ENCODE assay signal across 11 mouse cellular contexts in genomic region chr3:149358570-149359193, GRCm38 (mm10).
DNase-seq lines count a peak whose midpoint lies in the region; ATAC-seq and TF ChIP-seq lines count a peak whose summit lies in the region.
"Had no signal": no experiment of that assay in that cellular context is flagged by ENCODE, and none has a peak within 500 bp of the region (broad histone marks: within the 10 kb centered on the region; RNA-seq: fewer than 3 reads in every experiment).

No protein-coding gene starts in this region.

- H3K9me3 ChIP-seq in heart, postnatal 0 days (replicated peaks; ENCODE audit: control insufficient read depth, low read length) = no peaks in the 10 kb centered on the region
- H3K9me3 ChIP-seq in forebrain, embryonic 14.5 days (replicated peaks; ENCODE audit: control insufficient read depth, low read length) = no peaks in the 10 kb centered on the region
- no peaks in the 10 kb centered on the region for H3K9me3 ChIP-seq in lung, embryonic 15.5 days
- no peaks in the 10 kb centered on the region for H3K9me3 ChIP-seq in neural tube, embryonic 14.5 days (ENCODE audit: control insufficient read depth, low read length)

- H3K4me3 ChIP-seq in heart, postnatal 0 days (ENCODE audit: low read depth, low read length) = no peak overlapping the region
- H3K4me3 ChIP-seq in forebrain, embryonic 14.5 days (ENCODE audit: low read depth, low read length) = no peak overlapping the region
- H3K4me3 ChIP-seq in lung, embryonic 15.5 days = no peak overlapping the region
- no peak overlapping the region for H3K4me3 ChIP-seq in neural tube, embryonic 14.5 days (ENCODE audit: low read depth, low read length)

- H3K4me1 ChIP-seq in heart, postnatal 0 days (ENCODE audit: control insufficient read depth, insufficient read depth) = peaks cover 19% of the 10 kb centered on the region
- H3K4me1 ChIP-seq in forebrain, embryonic 14.5 days (ENCODE audit: control insufficient read depth, insufficient read depth, low read length) = peaks cover 15% of the 10 kb centered on the region
- peaks cover 7% of the 10 kb centered on the region; the same call in 1 of the 2 replicates for H3K4me1 ChIP-seq in lung, embryonic 15.5 days
- H3K4me1 ChIP-seq in neural tube, embryonic 14.5 days (ENCODE audit: control insufficient read depth, insufficient read depth, low read length) = peaks cover 13% of the 10 kb centered on the region

- H3K27ac ChIP-seq in heart, postnatal 0 days (ENCODE audit: low read depth) = no peak overlapping the region
- peak overlapping the region; percentile 35; the same call in 1 of the 2 replicates for H3K27ac ChIP-seq in forebrain, embryonic 14.5 days (ENCODE audit: low read depth, low read length)
- peak overlapping the region; percentile 63 for H3K27ac ChIP-seq in lung, embryonic 15.5 days
- H3K27ac ChIP-seq in neural tube, embryonic 14.5 days (ENCODE audit: low read depth, low read length) = 0 out of 2 replicates have a peak overlapping the region, but pooled peaks have one; percentile 17
- H3K27ac ChIP-seq: liver, embryonic 14.5 days had no signal

- 44% methylated on average over 6 of the region's 6 CpGs for WGBS in heart, postnatal 0 days
- 11% methylated on average over 6 of the region's 6 CpGs for WGBS in forebrain, embryonic 14.5 days
- 23% methylated on average over 6 of the region's 6 CpGs for WGBS in lung, embryonic 15.5 days
- WGBS in neural tube, embryonic 14.5 days = 18% methylated on average over 6 of the region's 6 CpGs

- no peak overlapping the region for H3K4me2 ChIP-seq in heart, postnatal 0 days (ENCODE audit: low read depth, low read length)
- peak overlapping the region; percentile 40 for H3K4me2 ChIP-seq in forebrain, embryonic 14.5 days (ENCODE audit: low read length)
- H3K4me2 ChIP-seq in lung, embryonic 15.5 days = peak overlapping the region; percentile 23
- H3K4me2 ChIP-seq in neural tube, embryonic 14.5 days (ENCODE audit: low read depth, low read length) = peak overlapping the region; percentile 14

- no peaks in the 10 kb centered on the region for H3K36me3 ChIP-seq in heart, postnatal 0 days (replicated peaks; ENCODE audit: control insufficient read depth, insufficient read depth, low read length)
- H3K36me3 ChIP-seq in forebrain, embryonic 14.5 days (ENCODE audit: control insufficient read depth, insufficient read depth, low read length) = no peaks in the 10 kb centered on the region
- no peaks in the 10 kb centered on the region for H3K36me3 ChIP-seq in lung, embryonic 15.5 days
- H3K36me3 ChIP-seq in neural tube, embryonic 14.5 days (ENCODE audit: control insufficient read depth, insufficient read depth, low read length) = no peaks in the 10 kb centered on the region

- no peak for TF ChIP-seq CTCF in heart, postnatal 0 days (IDR thresholded peaks at IDR 0.05; ENCODE audit: low read depth)

- peak; percentile 26 for DNase-seq in heart, postnatal 0 days (ENCODE audit: low spot score)
- no peak for DNase-seq in heart, adult 8-10 months (ENCODE audit: low spot score)
- DNase-seq in forebrain, embryonic 14.5 days (ENCODE audit: low spot score) = no peak
- no peak for DNase-seq in frontal cortex, postnatal 14 days (ENCODE audit: low spot score in 2 of 2)
- DNase-seq: heart, adult 18-20 months; kidney, postnatal 14 days had no signal

- TF ChIP-seq EP300 in heart, postnatal 0 days (IDR thresholded peaks at IDR 0.05; ENCODE audit: low read depth) = no peak

- H3K27me3 ChIP-seq in heart, postnatal 0 days (ENCODE audit: control insufficient read depth, insufficient read depth, low read length) = no peaks in the 10 kb centered on the region
- H3K27me3 ChIP-seq in forebrain, embryonic 14.5 days (replicated peaks; ENCODE audit: control insufficient read depth, insufficient read depth, low read length) = no peaks in the 10 kb centered on the region
- no peaks in the 10 kb centered on the region for H3K27me3 ChIP-seq in lung, embryonic 15.5 days
- H3K27me3 ChIP-seq in neural tube, embryonic 14.5 days (ENCODE audit: control insufficient read depth, insufficient read depth, low read length) = no peaks in the 10 kb centered on the region

- no peak overlapping the region for H3K9ac ChIP-seq in heart, postnatal 0 days (replicated peaks; ENCODE audit: low read depth, low read length)
- peak overlapping the region; percentile 2; the same call in 1 of the 2 replicates for H3K9ac ChIP-seq in forebrain, embryonic 14.5 days (ENCODE audit: low read length)
- no peak overlapping the region for H3K9ac ChIP-seq in lung, embryonic 15.5 days
- H3K9ac ChIP-seq in neural tube, embryonic 14.5 days (replicated peaks; ENCODE audit: low read depth, low read length) = no peak overlapping the region
- H3K9ac ChIP-seq: liver, embryonic 14.5 days had no signal

- no peak for ATAC-seq in heart, postnatal 0 days (ENCODE audit: insufficient read depth, low read depth)
- peak; percentile 67; the same call in 1 of the 2 replicates for ATAC-seq in forebrain, embryonic 14.5 days
- no peak; the same call in 1 of the 2 replicates for ATAC-seq in lung, embryonic 15.5 days (ENCODE audit: borderline replicate concordance, extremely low read depth, low FRiP score, low TSS enrichment)
- peak; percentile 79 for ATAC-seq in neural tube, embryonic 14.5 days (ENCODE audit: low read depth)
- ATAC-seq in erythroid progenitor cell, adult 5-6 weeks (replicated peaks; ENCODE audit: low FRiP score, poor library complexity, severe bottlenecking) = no peak
- ATAC-seq in megakaryocyte, adult 5-6 weeks (ENCODE audit: poor library complexity, severe bottlenecking) = no peak

Comparison
In these comparisons a context has a peak if more than half of its experiments do, and no peak if none do; other contexts are left out.
1. ATAC-seq: peak in forebrain, embryonic 14.5 days (single experiment) and neural tube, embryonic 14.5 days (single experiment); none in heart, postnatal 0 days (single experiment), lung, embryonic 15.5 days (single experiment), erythroid progenitor cell, adult 5-6 weeks (single experiment) and megakaryocyte, adult 5-6 weeks (single experiment).